Comparison of ENCODE assay signal across 20 mouse cellular contexts in genomic region chr15:9472167-9472566, GRCm38 (mm10). TPM values are rescaled to one million over a fixed set of nuclear protein-coding genes. Genes with fewer than 3 reads are reported as not detected.
DNase-seq lines count a peak whose midpoint lies in the region; ATAC-seq and TF ChIP-seq lines count a peak whose summit lies in the region.
"Had no signal": no experiment of that assay in that cellular context is flagged by ENCODE, and none has a peak within 500 bp of the region (broad histone marks: within the 10 kb centered on the region; RNA-seq: fewer than 3 reads in every experiment).

No protein-coding gene starts in this region.

- 0 out of 2 replicates have a peak overlapping the region, but pooled peaks have one; percentile 13 for H3K4me2 ChIP-seq in liver, postnatal 0 days (ENCODE audit: low read depth, low read length)
- H3K4me2 ChIP-seq: forebrain, embryonic 15.5 days; heart, embryonic 15.5 days; limb, embryonic 15.5 days; midbrain, embryonic 11.5 days; neural tube, embryonic 13.5 days had no signal

- 0 out of 2 replicates have a peak overlapping the region, but pooled peaks have one; percentile 6 for H3K9ac ChIP-seq in liver, postnatal 0 days (replicated peaks)
- H3K9ac ChIP-seq: forebrain, embryonic 15.5 days; heart, embryonic 15.5 days; limb, embryonic 15.5 days; neural tube, embryonic 13.5 days had no signal

- H3K4me3 ChIP-seq in liver, postnatal 0 days (ENCODE audit: low read depth, low read length): no peak overlapping the region
- no peak overlapping the region for H3K4me3 ChIP-seq in kidney, adult 2 months (ENCODE audit: insufficient read depth, low read depth, low read length)
- H3K4me3 ChIP-seq in limb, embryonic 10.5 days: no peak overlapping the region
- H3K4me3 ChIP-seq: forebrain, embryonic 15.5 days; heart, adult 2 months; heart, embryonic 15.5 days; hindbrain, embryonic 10.5 days; limb, embryonic 15.5 days; neural tube, embryonic 13.5 days had no signal

- H3K27me3 ChIP-seq in liver, postnatal 0 days (ENCODE audit: insufficient read depth, low read length): no peaks in the 10 kb centered on the region
- H3K27me3 ChIP-seq in kidney, adult 2 months (replicated peaks; ENCODE audit: control insufficient read depth, insufficient read depth, low read length): no peaks in the 10 kb centered on the region
- no peaks in the 10 kb centered on the region for H3K27me3 ChIP-seq in limb, embryonic 10.5 days (ENCODE audit: low read depth, poor library complexity, severe bottlenecking)
- H3K27me3 ChIP-seq: forebrain, embryonic 15.5 days; heart, embryonic 15.5 days; limb, embryonic 15.5 days; neural tube, embryonic 13.5 days had no signal

- no peaks in the 10 kb centered on the region for H3K36me3 ChIP-seq in liver, postnatal 0 days (replicated peaks; ENCODE audit: insufficient read depth, low read length)
- H3K36me3 ChIP-seq in kidney, adult 2 months (ENCODE audit: control insufficient read depth, insufficient read depth, low read length): no peaks in the 10 kb centered on the region
- H3K36me3 ChIP-seq in limb, embryonic 10.5 days: no peaks in the 10 kb centered on the region
- H3K36me3 ChIP-seq: forebrain, embryonic 15.5 days; heart, embryonic 15.5 days; hindbrain, embryonic 10.5 days; limb, embryonic 15.5 days; neural tube, embryonic 13.5 days had no signal

- peak; percentile 45 to 65; a peak in 3 of 4 replicates for ATAC-seq in hematopoietic stem cell, adult 5-6 weeks (replicated peaks in 1 of 2; ENCODE audit: insufficient read depth in 1 of 2, low FRiP score in 2 of 2, low TSS enrichment in 1 of 2, low read depth in 1 of 2, poor library complexity in 2 of 2, severe bottlenecking in 2 of 2)
- 0 out of 2 replicates have a peak, but pooled peaks have one; percentile 31 for ATAC-seq in liver, postnatal 0 days
- ATAC-seq: forebrain, embryonic 15.5 days had no signal

- H3K9me3 ChIP-seq in liver, postnatal 0 days (ENCODE audit: low read length): no peaks in the 10 kb centered on the region
- no peaks in the 10 kb centered on the region for H3K9me3 ChIP-seq in limb, embryonic 10.5 days (replicated peaks)
- H3K9me3 ChIP-seq: forebrain, embryonic 15.5 days; heart, embryonic 15.5 days; hindbrain, embryonic 10.5 days; limb, embryonic 15.5 days; neural tube, embryonic 13.5 days had no signal

- peak; percentile 48 for DNase-seq in CD4-positive, CD25-positive, alpha-beta regulatory T cell, adult 2 months (ENCODE audit: low read depth, low spot score)
- peak; percentile 8 to 15 for DNase-seq in CD8-positive naive resting alpha-beta T cell, adult 2 months (ENCODE audit: low read depth in 2 of 2, low spot score in 2 of 2)
- no peak for DNase-seq in liver, postnatal 0 days
- DNase-seq in kidney, adult 2 months: no peak
- no peak for DNase-seq in left cerebral cortex, adult 18-20 months (ENCODE audit: low spot score in 2 of 2)
- no peak for DNase-seq in limb, embryonic 10.5 days (ENCODE audit: low spot score)
- DNase-seq: adrenal gland, postnatal 25 days; cerebellum, postnatal 10 days; heart, adult 2 months; kidney, adult 9 months; kidney, postnatal 36 days; right cerebral cortex, postnatal 4 days had no signal

- TF ChIP-seq POLR2A in kidney, adult 2 months (IDR thresholded peaks at IDR 0.05; ENCODE audit: low read depth, low read length): no peak

- peak overlapping the region; percentile 77 for H3K27ac ChIP-seq in liver, postnatal 0 days (ENCODE audit: low read depth)
- H3K27ac ChIP-seq in kidney, adult 2 months (ENCODE audit: insufficient read depth, low read depth, low read length): no peak overlapping the region
- no peak overlapping the region for H3K27ac ChIP-seq in limb, embryonic 10.5 days
- H3K27ac ChIP-seq: forebrain, embryonic 15.5 days; heart, adult 2 months; hindbrain, embryonic 10.5 days; limb, embryonic 15.5 days; neural tube, embryonic 13.5 days had no signal

- no peak for TF ChIP-seq CTCF in liver, postnatal 0 days (IDR thresholded peaks at IDR 0.05; ENCODE audit: low read depth)
- TF ChIP-seq CTCF in kidney, adult 2 months (conservative IDR thresholded peaks at IDR 0.05; ENCODE audit: insufficient read depth, insufficient read length, low read depth, low read length): no peak

- WGBS in liver, postnatal 0 days (ENCODE audit: insufficient replicate concordance): 36% methylated on average over 3 of the region's 3 CpGs
- WGBS in kidney, adult 2 months: 60% methylated on average over 3 of the region's 3 CpGs
- 74% methylated on average over 3 of the region's 3 CpGs for WGBS in limb, embryonic 10.5 days

- TF ChIP-seq EP300 in liver, postnatal 0 days (IDR thresholded peaks at IDR 0.05; ENCODE audit: low read depth): no peak

- peaks cover 7% of the 10 kb centered on the region; the same call in 1 of the 2 replicates for H3K4me1 ChIP-seq in liver, postnatal 0 days (ENCODE audit: insufficient read depth)
- no peaks in the 10 kb centered on the region for H3K4me1 ChIP-seq in kidney, adult 2 months (ENCODE audit: control insufficient read depth, insufficient read depth, low read length)
- no peaks in the 10 kb centered on the region for H3K4me1 ChIP-seq in limb, embryonic 10.5 days
- H3K4me1 ChIP-seq: forebrain, embryonic 15.5 days; heart, embryonic 15.5 days; hindbrain, embryonic 10.5 days; limb, embryonic 15.5 days; neural tube, embryonic 13.5 days had no signal

RNA-seq across cellular contexts. Expression of gene Capsl, which starts 36.3 kb away (rescaled TPM):
- total RNA-seq in hematopoietic stem cell, adult 5-6 weeks (2017): 14.9 and 18.4 TPM in 2 replicates
- polyA plus RNA-seq in liver, postnatal 0 days (2015; fragmentation: Nextera tagmentation; extraction: Ambion mirVana): 0.65 and 1.1 TPM in 2 replicates
- 0.33 and 0.46 TPM in 2 replicates for polyA plus RNA-seq in kidney, adult 2 months (2012; rRNA removed)
- total RNA-seq in left cerebral cortex, adult 18-20 months (2021): 1 to 10 TPM; 1.3 to 1.9 TPM
- 0.70 and 0.90 TPM in 2 replicates for polyA plus RNA-seq in limb, embryonic 10.5 days (2016; fragmentation: Nextera tagmentation; extraction: Ambion mirVana)
- total RNA-seq: adrenal gland, postnatal 25 days; heart, adult 2 months; monocyte, adult 5-6 weeks had no signal

RNA-seq across cellular contexts. Expression of gene Il7r, which starts 57.8 kb away (rescaled TPM):
- total RNA-seq in hematopoietic stem cell, adult 5-6 weeks (2017): 5.7 and 11.8 TPM in 2 replicates
- 3.7 and 5.4 TPM in 2 replicates for polyA plus RNA-seq in liver, postnatal 0 days (2015; fragmentation: Nextera tagmentation; extraction: Ambion mirVana)
- polyA plus RNA-seq in kidney, adult 2 months (2012; rRNA removed): 0.04 and 0.95 TPM in 2 replicates
- under 1 TPM; 0.23 to 0.42 TPM for total RNA-seq in left cerebral cortex, adult 18-20 months (2021)
- not detected in 2 replicates for polyA plus RNA-seq in limb, embryonic 10.5 days (2016; fragmentation: Nextera tagmentation; extraction: Ambion mirVana)
- polyA plus RNA-seq: forebrain, embryonic 15.5 days; hindbrain, embryonic 10.5 days had no signal

Comparison
In these comparisons a context has a peak if more than half of its experiments do, and no peak if none do; other contexts are left out.
1. DNase-seq: peak in CD4-positive, CD25-positive, alpha-beta regulatory T cell, adult 2 months (single experiment) and CD8-positive naive resting alpha-beta T cell, adult 2 months (2 of 2); none in liver, postnatal 0 days (single experiment), kidney, adult 2 months (single experiment), left cerebral cortex, adult 18-20 months (0 of 2) and limb, embryonic 10.5 days (single experiment).